Mouse (Mus musculus) ES-CJ7 (cell line): ENCODE results near the gene Tmprss6.

Source experiments
- DNase-seq: peaks from one replicate; pipeline ENCODE4 v3.0.0; 2011; ENCODE audit warnings: low read depth, low spot score

Gene Tmprss6

GRCm38 (mm10) chr15:78447746-78448535, 20.5 kb downstream of the Tmprss6 start:
- DNase-seq = peak; percentile 84

- no peak for DNase-seq
Observed at GRCm38 (mm10) chr15:78447121-78447520, 21.3 kb downstream of the Tmprss6 start.

DNA sequence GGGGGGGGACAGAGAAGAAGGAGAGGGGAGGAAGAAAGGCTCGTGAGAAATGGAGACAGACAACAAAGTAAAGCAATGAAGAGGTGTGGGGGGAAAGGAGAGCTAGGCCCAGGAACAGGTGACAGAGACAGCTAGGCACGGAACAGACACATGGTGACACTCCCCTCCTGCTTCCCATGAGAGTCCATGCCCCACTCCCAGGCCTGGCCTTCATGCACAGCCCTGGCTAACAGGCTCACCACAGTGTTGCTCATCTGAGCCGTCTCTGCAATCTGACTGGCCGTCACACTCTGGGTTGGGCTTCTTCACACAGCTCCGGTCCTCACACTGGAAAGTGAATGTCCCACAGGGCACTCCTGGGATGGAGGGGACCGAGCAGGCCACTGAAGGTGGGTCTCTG, 24.6 kb downstream of the Tmprss6 start:
- DNase-seq = no peak

DNA sequence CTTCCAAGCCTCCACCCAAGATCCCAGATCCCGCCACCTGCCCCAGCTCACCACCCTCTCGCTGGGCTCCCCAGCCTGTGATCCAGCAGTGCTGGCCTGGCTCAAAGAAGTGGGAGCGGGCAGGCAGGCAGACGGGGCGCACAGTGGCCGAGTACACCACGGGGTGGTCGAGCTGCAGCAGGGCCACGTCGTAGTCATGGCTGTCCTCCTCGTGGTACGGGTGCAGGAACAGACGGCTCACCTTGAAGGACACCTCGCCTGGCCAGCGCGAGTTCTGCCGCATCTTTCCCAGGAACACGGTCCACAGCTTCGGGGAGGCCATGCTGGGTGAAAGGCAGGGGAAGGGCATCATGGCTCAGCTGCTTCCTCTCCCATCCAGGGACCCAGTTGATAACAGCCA, 26.2 kb downstream of the Tmprss6 start:
- no peak for DNase-seq

DNA sequence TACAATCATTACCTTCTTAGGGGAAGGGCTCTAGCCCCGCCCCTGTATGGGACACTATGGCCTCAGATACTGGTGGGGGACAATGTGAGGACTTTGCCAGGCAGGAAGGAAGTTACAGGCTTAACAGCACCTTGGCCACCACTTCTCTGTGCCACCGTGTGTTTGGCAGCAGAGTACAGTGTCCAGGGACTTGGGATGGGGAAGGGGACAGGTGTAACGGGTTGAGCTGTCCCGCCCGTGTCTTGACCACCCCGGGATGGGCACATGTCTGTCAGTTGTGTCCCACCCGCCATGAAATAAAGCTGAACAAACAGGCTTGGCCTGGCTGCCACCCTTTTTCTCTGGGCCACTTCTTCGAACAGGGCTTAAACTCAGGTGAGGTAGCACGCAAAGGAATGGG, 29.5 kb downstream of the Tmprss6 start:
- DNase-seq = no peak

DNA sequence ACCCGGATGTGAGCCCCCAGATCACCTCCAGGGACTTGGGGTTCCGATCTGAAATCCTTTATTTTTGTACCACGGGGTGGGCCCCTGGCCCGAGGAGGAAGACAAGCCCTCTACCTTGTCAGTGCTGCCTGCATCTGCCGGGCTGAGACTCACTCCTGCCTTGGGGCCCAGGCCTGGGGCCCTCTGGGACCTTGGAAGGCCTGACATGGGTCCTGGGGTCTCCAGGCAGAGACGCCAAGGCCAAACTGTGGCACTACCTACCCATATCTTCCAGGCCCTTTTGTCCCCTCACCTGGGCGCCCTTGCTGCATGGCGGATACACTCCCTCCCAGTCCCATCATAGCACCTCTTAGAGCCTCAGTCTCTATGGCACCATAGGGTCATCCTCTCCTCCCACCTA, 29.9 kb downstream of the Tmprss6 start:
- DNase-seq = no peak

GRCm38 (mm10) chr15:78438018-78438394, 30.4 kb downstream of the Tmprss6 start:
- no peak for DNase-seq

- DNase-seq = peak; percentile 42
Observed at GRCm38 (mm10) chr15:78437237-78438017, 31.0 kb downstream of the Tmprss6 start.

DNA sequence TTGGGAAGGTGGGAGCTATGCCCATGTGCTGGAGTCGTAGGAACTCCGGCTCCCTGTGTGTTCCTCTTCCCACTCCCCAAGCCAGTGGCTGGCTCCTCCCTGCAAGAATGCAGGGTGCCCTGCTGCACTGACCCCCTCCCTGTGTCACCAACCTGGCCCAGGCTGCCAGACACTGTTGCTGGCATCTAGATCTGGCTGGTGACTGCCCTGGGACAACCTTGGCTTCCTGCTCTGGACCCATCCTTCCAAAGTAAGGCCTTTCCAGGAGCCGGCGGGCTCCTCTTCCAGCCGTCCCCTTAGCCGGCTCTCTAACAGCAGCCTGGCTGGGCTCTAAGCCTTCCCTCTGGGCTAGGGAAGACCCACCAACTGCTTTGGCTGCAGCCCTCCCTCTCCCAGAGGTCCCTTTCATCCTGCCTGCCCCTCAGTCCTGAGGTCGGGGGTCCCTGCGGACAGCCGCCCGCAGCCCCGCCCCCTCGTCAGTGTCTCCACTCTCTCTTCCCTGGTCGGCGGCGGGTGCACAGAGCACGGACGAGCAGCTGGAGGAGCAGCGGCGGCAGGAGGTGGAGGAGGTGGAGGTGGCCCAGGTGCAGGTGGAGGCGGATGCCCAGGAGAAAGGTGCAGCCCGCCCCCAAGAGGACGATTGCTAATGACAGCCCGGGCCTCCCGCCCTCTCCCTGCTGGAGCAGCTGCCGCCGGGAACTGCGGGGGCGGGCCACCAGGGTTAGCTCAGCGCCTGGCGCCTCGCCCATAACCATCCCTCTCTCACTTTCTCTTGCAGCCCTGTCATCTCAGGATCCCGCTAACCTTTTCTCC, 31.8 kb downstream of the Tmprss6 start:
- peak; percentile 61 for DNase-seq

DNA sequence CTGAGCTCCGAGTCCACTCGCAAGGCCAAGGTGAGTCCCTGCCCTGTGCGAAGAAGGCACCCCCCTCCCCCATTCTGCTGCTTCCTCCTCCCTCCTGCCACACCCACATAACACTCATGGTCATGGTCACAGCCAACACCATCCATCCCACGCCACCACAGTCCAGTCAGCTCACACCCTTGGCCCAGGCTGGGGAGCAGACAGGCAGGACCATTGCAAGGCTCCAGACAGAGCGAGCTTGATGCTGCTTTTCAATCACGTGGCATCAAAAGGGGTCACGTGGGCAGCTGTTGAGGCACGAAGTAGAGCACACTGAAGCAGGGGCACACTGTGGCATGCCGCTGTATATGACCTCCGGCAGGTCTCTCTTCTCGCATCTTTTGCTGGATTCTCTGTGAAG, 32.8 kb downstream of the Tmprss6 start:
- no peak for DNase-seq

GRCm38 (mm10) chr15:78434896-78435520, 33.4 kb downstream of the Tmprss6 start:
- DNase-seq = peak; percentile 61

DNA sequence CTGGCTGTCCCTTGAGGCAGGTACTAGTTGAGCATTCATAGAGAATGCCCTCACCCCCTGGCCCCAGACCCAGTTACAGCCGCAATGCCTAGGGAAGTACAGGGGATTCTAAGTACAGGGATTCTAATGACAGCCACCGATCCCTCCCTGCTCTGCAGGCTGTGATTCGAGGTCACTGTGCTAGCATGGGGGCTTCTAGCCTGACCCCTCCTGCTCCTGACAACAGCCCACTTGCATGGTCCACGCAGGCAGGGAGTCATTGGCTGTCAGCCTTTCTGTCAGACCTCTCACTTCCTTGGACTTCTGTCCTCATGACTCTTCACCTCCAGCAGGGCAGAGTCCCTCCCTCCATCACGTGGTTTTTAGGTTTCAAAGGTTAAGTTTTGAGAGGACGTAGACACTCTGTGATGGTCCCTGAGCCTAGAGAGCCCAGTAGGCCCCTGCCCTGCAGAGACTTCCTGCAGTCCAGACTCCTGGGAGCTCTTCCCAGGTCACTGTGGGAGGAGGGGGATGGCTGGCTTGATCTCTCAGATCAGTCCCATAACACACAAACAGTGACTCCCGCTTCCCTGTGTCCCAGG, 36.8 kb downstream of the Tmprss6 start:
- DNase-seq = no peak

- DNase-seq = no peak
Observed at GRCm38 (mm10) chr15:78430874-78431273, 37.6 kb downstream of the Tmprss6 start.

DNA sequence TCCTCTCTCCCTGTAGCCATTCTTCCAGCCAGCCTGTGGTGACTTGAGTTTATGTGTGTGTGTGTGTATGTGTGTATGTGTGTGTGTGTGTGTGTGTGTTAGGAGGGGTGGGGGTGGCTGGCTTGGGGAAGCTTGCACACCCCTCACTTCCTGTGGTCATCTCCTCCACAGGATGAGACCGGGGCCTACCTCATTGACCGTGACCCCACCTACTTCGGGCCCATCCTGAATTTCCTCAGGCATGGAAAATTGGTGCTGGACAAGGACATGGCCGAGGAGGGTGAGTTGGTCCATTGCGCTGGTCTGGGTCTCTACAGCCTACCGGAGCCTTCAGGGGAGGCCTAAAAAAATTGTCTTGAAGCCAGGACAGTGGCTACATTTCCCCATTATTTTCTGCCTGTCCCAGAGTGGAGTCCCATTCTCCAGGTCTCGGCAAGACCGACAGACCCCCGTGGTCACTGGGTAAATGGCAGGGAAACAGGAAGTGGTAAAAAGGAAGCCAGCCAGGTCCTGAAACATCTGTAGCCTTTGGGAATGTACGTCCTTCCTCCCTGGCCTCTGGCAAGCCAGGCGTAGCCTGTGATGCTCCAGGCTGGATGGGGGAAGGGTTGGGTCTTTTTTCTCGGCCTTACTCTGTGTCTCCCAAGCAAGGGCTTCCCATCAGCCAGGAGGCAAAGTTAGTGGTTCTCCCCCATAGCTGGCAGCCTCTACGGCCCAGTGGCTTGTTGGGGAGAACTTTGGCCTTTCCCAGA, 38.4 kb downstream of the Tmprss6 start:
- DNase-seq = no peak

DNA sequence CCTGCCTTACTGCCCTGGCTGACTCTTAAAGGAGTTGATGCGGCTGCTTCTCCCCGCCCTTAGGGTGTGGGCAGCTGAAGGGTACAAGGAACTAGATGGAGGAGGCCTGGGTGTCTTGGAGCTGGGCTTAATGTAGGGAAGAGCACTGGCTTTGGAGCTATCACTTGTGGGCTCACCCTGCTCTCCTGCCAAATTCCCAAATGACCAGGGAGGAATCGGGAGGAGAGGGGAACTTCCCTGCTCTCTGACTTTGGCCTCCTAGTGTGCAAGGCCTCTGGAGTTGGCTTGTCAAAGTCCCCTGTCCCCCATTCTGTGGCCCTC, 39.3 kb downstream of the Tmprss6 start:
- no peak for DNase-seq

GRCm38 (mm10) chr15:78428391-78429138, 39.9 kb downstream of the Tmprss6 start, which contains the start of gene Kctd17:
Gene Kctd17 (plus strand): TSS chr15:78428564.
- DNase-seq = peak; percentile 70

GRCm38 (mm10) chr15:78425230-78425629, 43.2 kb downstream of the Tmprss6 start:
- DNase-seq = peak; percentile 68

DNA sequence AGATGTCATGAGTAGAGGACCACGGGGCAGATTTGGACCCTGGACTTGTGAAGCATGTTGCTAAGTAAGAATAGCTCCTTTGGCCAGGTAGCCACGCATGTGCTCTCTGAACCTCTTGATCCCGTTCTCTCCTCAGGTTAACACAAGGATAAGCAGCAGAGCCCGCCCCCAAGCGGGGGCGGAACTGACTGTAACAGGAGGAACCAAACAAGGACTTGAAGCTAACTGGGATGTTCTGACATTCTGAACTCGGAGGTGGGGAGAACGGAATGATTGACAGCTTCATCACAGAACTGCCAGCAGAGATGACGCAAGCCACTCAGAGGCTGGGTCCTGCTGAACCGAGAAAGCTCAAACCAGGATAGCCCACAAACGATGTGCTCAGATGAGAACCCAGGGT, 43.9 kb downstream of the Tmprss6 start:
- DNase-seq = peak; percentile 89

DNA sequence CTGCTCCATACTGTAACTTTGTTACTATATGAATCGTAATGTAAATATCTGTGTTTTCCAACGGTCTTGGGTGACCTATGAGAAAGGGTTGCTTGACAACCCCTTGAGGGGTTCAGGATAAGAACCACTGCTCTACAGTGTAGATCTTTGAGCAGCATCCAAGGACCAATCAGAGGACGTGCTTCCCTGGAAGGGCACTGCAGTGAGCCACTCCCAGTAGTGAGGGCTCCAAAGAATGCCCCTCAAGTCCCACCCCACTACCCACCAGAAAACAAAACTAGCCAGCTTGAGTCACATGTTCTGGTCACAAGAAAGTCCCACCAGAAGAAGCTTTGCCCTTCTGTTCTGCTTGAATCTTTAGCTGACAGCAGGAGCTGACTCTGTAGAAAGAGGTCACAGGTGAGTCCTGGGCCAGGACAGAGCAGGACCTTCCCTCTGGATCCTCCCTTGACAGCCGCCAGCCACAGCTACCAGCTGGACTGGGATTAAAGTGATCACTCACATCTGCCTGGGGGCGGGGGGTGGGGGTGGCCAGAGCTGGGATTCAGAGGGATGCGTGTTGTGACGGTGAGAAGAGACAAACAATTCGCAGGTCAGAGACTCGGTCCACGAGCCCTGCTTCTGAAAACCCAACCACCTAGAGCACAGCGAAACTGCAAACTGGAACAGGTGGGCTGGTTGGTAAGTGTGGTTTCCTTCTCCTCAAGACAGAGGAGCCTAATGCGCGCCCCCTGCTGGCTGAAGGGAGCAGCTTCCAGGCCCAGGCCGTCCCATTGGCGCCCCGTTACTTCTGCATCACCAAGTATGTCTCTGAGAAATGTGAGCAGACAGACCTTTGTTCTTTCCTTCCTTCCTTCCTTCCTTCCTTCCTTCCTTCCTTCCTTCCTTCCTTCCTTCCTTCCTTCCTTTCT, 46.1 kb downstream of the Tmprss6 start:
- DNase-seq = peak; percentile 86
